Mouse (Mus musculus): ENCODE measurements around the gene Gm45753. TPM values are rescaled to one million over a fixed set of nuclear protein-coding genes. Genes with fewer than 3 reads are reported as not detected.
A peak's percentile ranks its signal among the peaks of the same experiment; 100 is the strongest.
"Not testable (repeated sequence)": the region's sequence is repeated elsewhere in the genome, so short reads cannot be mapped to it uniquely, and the experiment has no call there.

Gm45753 gene
- total RNA-seq (2021) = not detected
- long read RNA-seq, experiment 1 = 0 reads
- long read RNA-seq, experiment 2 = 0 reads

- DNase-seq = no peak
These were observed at the start of gene Gm45753 for GRCm38 (mm10) chr8:45308366-45308765. Gene Gm45753 (minus strand): TSS chr8:45308466.

GRCm38 (mm10) chr8:45355809-45356208 is 47.5 kb upstream of the Gm45753 start:
- DNase-seq = no peak

- peak; percentile 47 to 83 for DNase-seq
These were observed 36.8 kb upstream of the Gm45753 start for GRCm38 (mm10) chr8:45345031-45345430.

GRCm38 (mm10) chr8:45344298-45344697 is 36.0 kb upstream of the Gm45753 start:
- DNase-seq = no peak

- DNase-seq = no peak
These were observed 33.7 kb upstream of the Gm45753 start for GRCm38 (mm10) chr8:45341630-45342628.

GRCm38 (mm10) chr8:45333493-45333892 is 25.2 kb upstream of the Gm45753 start:
- DNase-seq = peak; percentile 49 to 57

GRCm38 (mm10) chr8:45332685-45333409 is 24.6 kb upstream of the Gm45753 start, which contains the start of gene Cyp4v3:
Gene Cyp4v3 (minus strand): TSS chr8:45333216.
- DNase-seq = peak; percentile 84 to 90

GRCm38 (mm10) chr8:45330856-45331255 is 22.6 kb upstream of the Gm45753 start:
- no peak for DNase-seq

- DNase-seq = peak; percentile 15 to 33
These were observed 21.1 kb upstream of the Gm45753 start for GRCm38 (mm10) chr8:45329206-45329980.

GRCm38 (mm10) chr8:45327076-45327475 is 18.8 kb upstream of the Gm45753 start:
- DNase-seq = not testable (repeated sequence)

- DNase-seq = no peak
These were observed 15.9 kb upstream of the Gm45753 start for GRCm38 (mm10) chr8:45324151-45324550.

- no peak for DNase-seq
These were observed 13.1 kb upstream of the Gm45753 start for GRCm38 (mm10) chr8:45321365-45321764.

- DNase-seq = no peak
These were observed 12.7 kb upstream of the Gm45753 start for GRCm38 (mm10) chr8:45320930-45321329.

GRCm38 (mm10) chr8:45310967-45311366 is 2.7 kb upstream of the Gm45753 start:
- no peak for DNase-seq

- DNase-seq = no peak
These were observed 2.8 kb downstream of the Gm45753 start for GRCm38 (mm10) chr8:45305479-45305878.

- DNase-seq = no peak
These were observed 3.9 kb downstream of the Gm45753 start for GRCm38 (mm10) chr8:45304354-45304753.

- DNase-seq = no peak
These were observed 5.9 kb downstream of the Gm45753 start for GRCm38 (mm10) chr8:45302390-45302789.

- DNase-seq = no peak
These were observed 13.0 kb downstream of the Gm45753 start for GRCm38 (mm10) chr8:45295276-45295675.

- no peak for DNase-seq
These were observed 13.6 kb downstream of the Gm45753 start, which contains the start of gene Klkb1 for GRCm38 (mm10) chr8:45294687-45295086. Gene Klkb1 (minus strand): TSS chr8:45294859.

GRCm38 (mm10) chr8:45291790-45292189 is 16.5 kb downstream of the Gm45753 start:
- DNase-seq = no peak

GRCm38 (mm10) chr8:45281630-45282029 is 26.6 kb downstream of the Gm45753 start:
- DNase-seq = no peak

GRCm38 (mm10) chr8:45277453-45277852 is 30.8 kb downstream of the Gm45753 start:
- DNase-seq = no peak

Data from heart, adult 18-20 months (tissue).